Mouse (Mus musculus) large intestine, adult 2 months (tissue): ENCODE results near the gene Gpr152. TPM values are rescaled to one million over a fixed set of nuclear protein-coding genes. Genes with fewer than 3 reads are reported as not detected.
"Not testable (repeated sequence)": the region's sequence is repeated elsewhere in the genome, so short reads cannot be mapped to it uniquely, and the experiment has no call there.

ENCODE experiments used
- DNase-seq: peaks from one replicate; pipeline ENCODE4 v3.0.0-alpha.2; 2012; ENCODE audit warnings: low read depth, low spot score
- WGBS: fragments of 180-500 bp; shearing (Covaris S2); methylation state at CpG from one replicate; pipeline ENCODE4 v1.1.7; 2018; 5-methylcytosine and 5-hydroxymethylcytosine counted together
- polyA plus RNA-seq: library from polyadenylated mRNA; depleted of rRNA; stranded (reverse); fragments of >200 nt; gene quantifications from 2 replicates; pipeline ENCODE4 v1.2.3, GENCODE M21; 2012

The Gpr152 gene
- polyA plus RNA-seq, 1 experiment, result not detected

DNA sequence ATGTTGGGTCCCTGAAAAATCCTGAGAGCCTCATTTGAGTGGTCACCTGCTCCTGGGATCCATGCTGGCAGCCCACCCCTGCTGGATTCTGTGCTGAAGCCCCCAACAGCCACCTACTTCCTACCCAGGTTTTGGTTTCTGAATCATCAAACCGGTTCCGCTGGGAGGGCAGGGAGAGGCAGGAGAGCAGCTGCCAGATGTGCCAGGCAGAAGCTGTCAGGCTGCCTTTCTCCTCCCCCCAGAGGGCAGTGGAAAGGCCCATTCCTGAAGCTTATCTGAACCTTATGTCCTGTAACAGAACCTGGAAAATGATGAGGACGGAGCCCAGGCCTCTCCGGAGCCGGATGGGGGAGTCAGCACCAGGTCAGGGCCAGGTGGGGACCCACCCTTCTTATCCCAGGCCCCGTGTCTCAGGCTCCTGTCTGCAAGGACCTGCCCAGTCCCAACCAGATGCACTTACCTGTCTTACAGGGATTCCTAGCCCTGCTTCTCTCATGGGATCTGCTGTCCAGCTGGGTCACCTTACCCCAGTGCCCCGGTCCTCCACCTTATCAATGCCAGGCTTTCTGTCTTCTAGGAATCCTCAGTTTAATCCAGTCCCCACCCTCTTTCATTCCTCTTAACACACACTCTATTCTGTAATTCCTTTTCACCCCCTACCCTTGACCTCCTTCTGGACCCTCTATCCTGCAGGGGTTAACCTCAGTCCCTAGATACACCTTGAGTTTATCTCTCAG, 12.7 kb upstream of the Gpr152 start:
- WGBS, result 35% methylated on average over 7 of the region's 7 CpGs
- DNase-seq, result no peak

DNA sequence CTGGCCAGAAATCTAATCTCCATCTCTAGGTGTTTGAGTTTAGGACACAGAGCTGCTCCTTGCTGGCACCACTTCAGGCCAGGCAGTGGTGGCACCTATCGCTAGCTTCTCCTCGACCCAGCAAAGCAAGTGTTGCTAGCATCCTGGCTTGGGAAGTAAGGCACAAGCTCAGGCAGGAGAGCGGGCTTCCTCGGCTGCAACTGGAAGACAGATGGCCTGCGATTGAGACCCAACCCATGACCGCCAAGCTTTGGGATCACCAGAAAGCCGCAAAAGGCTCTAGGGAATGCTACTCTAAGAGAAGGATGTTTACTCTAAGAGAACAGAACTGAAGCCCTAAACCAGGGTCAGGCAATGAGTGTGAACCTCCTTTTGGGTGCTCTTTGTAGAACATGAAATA, 10.1 kb upstream of the Gpr152 start:
- no peak for DNase-seq
- WGBS, result 85% methylated on average over 7 of the region's 7 CpGs

DNA sequence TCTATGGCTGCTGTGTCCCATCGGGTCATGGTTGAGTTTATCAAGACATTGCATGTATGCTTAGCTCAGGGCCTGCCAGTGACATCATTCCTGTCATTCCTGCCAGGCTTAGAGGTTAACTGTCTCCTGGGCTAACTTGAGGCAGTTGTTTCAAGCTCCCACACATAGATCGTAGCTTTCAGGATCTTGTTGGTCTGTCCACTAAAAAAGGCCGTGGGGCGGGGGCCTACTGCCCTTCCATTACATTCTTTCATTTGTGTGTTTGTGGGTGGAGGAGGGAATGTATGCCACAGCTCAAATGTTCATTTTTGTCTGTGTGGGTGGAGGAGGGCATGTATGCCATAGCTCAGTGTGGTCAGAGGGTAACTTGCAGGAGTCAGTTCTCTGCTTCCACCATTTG, 9.5 kb upstream of the Gpr152 start:
- no peak for DNase-seq
- WGBS, result 81% methylated on average over 4 of the region's 4 CpGs

DNA sequence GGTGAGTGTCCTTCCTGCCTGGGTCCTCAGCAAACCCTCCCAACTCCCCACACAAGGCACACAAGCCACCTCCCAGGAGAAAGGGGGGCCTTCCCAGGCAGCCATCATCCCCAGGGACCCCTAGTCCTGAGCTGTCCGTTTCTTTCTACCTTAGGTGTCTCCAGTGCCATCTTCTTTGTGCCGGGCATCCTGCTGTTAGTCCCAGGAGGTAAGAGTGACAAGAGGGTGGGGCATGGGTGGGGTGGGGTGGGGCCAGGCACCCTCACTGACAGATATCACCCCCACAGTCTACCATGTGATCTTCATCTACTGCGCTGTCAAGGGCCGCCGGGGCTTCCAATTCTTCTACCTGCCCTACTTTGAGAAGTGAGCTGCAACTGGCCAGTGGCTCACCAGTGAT, 8.5 kb upstream of the Gpr152 start:
- DNase-seq, result no peak

DNA sequence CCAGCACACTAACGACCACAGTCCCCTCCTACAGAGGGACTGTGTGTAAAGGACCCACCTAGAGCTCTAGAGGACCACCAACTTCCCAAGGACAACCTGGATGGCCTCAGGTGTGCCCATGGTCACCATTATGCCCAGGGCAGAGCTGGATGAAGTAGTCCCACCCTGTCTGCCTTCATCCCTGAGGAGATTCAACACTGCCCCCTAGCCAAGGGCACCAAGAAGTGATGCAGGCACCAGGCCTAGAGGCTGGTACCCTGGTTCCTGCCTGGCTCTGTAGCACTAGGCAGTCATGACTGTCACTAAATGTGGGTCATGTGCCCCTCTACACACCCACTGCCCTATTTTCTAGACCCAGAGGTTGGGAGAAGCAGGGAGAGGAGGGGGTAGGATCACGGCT, 7.8 kb upstream of the Gpr152 start:
- 86% methylated on average over 2 of the region's 2 CpGs for WGBS

More for the DNA sequence above, 8.5 kb upstream of the Gpr152 start:
- WGBS, result 83% methylated on average over 5 of the region's 5 CpGs

DNA sequence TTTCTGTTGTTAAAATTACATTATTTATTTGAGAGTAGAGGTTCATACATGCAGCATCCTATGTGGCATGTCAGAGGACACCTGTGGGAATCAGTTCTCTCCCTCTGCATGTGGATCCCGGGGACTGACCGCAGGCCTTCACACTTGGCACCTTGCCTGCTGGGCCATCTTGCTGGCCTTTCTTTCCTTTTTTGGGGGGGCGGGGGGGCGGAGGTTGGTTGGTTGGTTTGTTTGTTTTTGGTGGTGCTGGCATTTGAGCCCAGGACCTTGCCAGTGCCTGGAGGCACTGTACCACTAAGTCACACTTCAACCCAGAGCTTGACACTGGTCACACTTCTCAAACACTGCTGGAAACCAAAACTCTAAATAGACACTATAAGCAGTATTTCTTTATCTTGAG, 5.2 kb upstream of the Gpr152 start:
- no peak for DNase-seq
- 85% methylated on average over 4 of the region's 4 CpGs for WGBS

More for the DNA sequence above, 7.8 kb upstream of the Gpr152 start:
- DNase-seq, result no peak

DNA sequence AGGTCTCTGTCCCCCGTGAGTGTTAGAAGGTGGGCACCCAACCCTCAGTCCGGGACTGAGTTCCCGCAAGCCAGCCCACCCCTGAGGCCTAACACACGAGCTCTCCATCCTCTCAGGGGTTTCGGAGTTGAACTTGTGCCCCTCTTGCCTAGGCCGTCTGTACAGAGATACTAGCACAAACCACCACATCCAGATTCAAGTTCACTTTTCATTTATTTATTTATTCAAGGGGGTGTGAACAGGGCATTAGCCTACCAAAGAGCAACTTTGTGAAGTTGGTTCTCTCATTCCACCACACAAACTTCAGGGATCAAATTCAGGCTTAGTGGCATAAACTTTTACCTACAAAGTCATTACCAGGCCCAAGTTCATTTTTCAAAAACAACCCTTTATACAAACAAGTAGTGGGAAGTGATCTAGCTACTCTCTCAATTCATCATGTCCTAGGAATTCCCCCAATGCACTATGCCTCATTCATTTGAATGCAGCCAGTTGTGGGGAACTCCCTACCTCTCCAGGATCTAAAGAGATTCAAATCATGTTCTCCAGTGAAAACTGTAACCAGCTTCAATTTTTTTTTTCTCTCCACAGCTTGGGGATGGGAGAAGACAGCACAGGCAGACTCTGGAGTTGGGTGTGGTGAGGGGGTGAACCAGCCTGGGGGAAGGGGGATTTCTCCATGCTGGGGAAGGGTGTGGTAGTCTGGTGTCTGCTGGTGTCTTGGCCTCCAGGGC, 4.2 kb upstream of the Gpr152 start:
- 83% methylated on average over 6 of the region's 6 CpGs for WGBS
- DNase-seq, result not testable (repeated sequence)

DNA sequence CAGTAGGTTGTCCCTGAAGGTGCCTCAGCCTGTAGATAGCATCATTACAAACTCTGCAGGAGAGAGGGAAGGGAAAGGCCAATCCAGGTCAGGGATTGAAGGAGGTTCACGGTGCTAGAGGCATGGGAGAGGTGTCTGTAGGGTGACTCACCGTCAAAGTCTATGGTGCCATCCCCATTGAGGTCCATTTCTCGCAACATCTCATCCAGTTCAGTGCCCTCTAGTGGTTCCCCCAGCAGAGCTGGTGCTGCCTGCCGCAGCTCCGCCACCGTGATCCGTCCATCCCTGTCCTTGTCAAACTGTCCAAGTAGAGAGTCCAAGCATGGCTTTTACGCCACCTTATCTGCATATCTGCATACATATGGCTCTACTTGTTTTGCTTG, 3.6 kb upstream of the Gpr152 start:
- DNase-seq, result not testable (repeated sequence)
- 17% methylated on average over 8 of the region's 8 CpGs for WGBS

DNA sequence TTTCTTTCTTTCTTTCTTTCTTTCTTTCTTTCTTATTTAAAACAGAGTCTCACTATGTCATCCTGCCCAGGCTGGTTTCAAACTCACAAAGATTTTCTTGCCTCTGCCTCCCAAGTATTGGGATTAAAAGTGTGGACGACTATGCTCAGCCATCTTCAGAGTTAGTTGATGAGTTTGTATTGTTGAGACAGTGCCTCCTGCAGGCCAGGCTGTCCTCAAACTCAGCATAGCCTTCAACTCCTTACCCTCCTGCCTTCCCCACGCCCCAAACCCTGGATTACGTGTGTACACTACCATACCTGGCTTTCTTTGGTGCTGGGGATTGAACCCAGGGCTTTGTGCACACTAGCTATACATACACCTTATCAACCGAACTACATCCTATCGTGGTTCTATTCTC, 3.1 kb upstream of the Gpr152 start:
- DNase-seq, result no peak
- WGBS, result 83% methylated on average over 5 of the region's 5 CpGs

DNA sequence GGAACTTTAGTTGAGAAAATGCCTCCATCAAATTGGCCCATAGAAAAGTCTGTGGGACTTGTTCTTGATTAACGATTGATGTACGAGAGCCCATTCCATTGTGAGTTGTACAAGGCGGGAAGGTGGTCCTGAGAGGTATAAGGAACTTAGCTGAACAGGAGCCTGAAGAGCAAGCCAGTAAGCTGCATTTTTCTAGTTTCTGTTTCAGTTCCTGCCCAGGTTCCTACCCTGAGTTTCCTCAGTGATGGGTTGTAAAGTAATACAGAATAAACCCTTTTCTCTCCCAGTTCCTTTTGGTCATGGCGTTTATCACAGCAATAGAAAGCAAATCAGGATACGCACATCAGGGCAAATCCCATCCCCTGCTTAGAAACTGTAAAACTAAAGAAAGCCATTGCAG, 1.7 kb upstream of the Gpr152 start:
- WGBS, result 49% methylated on average over 5 of the region's 5 CpGs
- no peak for DNase-seq

DNA sequence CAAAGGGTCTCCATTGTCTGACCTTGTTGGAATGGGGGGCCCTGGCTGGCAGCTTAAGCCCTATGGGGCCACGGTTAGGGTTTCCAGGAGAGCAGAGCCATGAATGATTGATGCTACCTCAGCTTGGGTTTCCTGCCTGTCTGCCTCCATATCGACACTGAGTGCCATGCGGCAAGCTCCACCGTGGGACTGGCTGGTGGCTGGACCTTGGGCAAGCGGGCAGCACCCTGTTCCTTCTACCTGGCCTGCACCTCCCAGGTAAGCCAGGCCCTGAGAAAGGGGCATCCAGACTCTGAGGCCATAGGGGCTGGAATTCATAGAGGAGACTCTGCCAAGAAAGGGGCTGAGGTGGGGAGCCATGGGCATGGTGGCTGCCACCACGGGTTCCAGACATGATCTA, 560 bp downstream of the Gpr152 start:
- DNase-seq, result no peak
- WGBS, result 84% methylated on average over 6 of the region's 6 CpGs

DNA sequence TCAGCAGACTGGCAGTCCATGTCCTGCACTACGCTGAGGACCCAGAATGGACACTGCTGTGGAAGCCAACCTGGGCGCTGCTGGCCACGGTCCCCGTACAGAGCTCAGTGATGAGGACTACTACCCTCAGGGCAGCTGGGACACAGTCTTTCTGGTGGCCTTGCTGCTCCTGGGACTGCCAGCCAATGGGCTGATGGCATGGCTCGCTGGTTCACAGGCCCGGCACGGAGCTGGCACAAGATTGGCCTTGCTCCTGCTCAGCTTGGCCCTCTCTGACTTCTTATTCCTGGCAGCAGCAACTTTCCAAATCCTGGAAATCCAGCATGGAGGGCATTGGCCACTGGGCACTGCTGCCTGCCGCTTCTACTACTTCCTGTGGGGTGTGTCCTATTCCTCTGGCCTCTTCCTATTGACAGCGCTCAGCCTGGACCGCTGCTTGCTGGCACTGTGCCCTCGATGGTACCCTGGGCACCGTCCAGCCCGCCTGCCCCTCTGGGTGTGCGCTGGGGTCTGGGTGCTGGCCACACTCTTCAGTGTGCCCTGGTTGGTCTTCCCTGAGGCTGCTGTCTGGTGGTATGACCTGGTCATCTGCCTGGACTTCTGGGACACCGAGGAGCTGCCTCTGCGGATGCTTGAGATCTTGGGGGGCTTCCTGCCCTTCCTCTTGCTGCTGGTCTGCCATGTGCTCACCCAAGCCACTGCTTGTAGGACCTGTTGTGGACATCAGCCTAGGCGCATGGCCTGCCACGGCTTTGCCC, 3.0 kb downstream of the Gpr152 start:
- DNase-seq, result no peak
- WGBS, result 85% methylated on average over 18 of the region's 18 CpGs

DNA sequence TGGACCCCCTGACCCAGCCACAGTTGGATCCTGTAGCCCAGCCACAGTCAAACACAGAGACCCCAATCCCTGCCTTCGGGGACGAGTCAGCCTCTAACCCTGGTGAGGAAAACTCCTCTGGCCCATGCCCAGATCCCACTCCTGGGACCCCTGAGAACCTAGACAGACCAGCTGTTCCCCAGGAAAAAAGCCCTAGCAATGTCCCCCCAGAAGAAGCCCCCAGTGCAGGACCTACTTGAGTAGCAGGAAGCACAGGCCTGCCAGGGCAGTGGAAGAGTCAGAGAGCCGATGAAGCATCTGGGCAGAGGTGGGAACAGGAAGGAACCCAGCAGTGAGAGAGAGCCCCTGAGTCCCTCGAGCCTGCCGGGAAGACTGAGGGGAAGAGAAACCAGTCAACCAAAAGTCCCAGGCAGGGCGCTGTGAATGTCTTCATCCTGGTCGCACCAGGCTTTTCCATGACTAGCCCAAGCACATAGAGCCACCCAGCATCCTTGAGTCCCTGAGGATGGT, 4.2 kb downstream of the Gpr152 start, which contains the start of gene Cabp4:
TSS of gene Cabp4 (minus strand) at position 275 of the 510 bp plus-strand sequence.
- no peak for DNase-seq
- 73% methylated on average over 7 of the region's 7 CpGs for WGBS

DNA sequence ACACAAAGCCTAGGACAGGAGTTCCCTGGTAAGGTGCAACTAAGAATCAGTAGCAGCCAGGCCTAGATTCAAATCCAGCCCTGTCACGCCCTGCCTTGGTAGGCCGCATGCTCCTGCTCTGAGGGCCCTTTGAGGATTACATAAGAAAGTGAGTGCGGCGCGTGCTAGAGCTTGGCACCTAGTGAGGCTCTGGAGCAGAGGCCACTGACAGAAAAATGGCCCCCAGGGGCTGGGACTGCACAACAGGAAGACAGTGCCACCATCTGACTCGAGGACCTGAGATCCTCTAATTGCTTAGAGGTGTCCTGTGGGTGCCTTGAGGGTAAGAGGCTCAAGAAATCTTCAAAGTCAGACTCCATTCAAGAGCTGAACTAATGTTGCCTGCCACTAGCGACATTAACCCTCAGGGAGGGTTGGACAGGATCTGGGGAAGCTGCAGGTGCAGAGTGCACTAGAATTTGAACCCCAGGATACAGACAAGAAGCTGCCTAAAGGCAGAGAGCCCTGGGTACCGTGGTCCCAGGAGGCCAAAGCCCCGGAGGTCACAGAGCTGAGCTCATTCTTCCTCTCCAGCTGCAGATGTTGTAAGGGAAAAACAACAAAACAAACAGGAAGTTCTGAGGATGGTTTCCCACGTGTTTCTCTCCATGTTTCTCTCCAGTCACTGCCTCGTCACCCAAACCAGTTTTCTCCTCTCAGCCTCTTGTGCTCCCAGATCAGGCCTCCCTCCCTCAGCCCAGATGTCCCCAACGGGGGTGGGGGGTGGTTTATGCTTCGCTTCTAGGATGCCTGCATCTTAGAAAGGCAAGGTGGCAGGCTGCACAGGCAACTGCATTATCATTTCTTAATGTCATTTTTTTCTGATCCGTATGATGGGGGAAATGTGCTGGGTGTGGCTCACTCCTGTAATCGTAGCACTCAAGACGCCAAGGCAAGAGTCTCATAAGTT, 5.2 kb downstream of the Gpr152 start:
- 71% methylated on average over 16 of the region's 16 CpGs for WGBS
- no peak for DNase-seq

DNA sequence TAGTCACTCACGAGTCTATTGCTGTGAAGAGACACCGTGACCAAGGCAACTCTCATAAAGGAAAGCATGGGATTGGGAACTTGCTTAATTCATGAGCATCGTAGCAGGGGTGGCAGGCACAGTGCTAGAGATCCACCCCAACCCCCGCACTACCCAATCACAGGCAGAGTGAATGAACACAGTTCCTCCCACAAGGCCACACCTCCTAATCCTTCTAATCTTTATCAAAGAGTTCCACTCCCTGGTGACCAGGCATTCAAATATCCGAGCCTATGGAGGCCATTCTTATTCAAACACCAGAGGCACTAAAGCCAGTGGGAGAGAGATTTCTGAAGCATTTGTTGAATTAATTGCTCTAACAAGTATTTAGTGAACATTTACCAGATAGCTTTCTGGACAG, 6.3 kb downstream of the Gpr152 start:
- no peak for DNase-seq
- 94% methylated on average over 5 of the region's 5 CpGs for WGBS

DNA sequence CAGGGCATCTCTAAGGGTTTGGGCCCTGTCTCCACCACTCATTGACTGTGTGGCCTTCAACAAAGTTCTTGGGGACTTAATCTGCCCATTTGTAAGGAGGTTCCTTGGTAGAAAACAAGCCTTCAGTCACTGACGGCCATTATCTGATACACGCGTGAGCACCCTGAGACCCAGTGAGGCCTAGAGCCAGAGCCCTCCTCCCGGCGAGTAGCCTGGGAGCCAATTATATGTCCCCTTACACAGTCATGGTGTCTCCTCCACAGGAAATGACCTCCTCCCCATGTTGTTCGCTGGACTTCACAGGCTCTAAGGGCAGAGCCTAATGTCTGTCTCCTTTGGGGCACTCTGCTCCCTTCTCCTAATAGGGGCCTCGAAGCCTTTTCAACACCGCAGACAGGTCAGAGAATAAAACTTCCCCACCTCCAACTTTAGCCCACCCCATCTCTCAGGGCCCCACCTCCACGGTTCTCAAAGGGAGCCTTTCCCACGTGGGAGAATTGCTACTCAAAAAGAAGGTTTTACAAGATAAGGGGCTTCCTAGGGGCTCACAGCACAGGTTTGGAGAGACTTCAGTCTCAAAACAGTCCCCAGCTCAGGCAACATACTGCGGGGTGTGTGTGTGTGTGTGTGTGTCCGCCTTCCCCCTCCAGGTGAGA, 6.9 kb downstream of the Gpr152 start:
- WGBS, result 81% methylated on average over 12 of the region's 12 CpGs
- no peak for DNase-seq

DNA sequence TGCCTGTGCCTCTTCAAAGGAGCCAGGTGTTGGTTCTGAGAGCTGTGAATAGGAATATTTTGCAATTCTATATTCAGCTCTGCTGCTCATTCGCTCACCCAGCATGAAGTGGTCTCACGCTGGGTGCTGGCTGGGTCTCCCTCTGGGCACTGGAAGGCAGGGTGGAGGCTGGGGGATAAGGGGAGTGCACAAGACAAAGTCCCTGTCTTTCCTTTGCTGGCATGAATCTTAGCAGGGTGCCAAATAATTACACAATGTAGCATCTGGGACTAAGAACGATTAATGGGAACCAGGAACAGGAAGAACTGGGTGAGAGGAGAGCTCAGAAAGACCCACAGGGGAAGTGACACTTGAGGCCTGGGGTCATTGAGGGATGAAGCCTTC, 7.4 kb downstream of the Gpr152 start:
- no peak for DNase-seq
- WGBS, result 71% methylated on average over 3 of the region's 3 CpGs

DNA sequence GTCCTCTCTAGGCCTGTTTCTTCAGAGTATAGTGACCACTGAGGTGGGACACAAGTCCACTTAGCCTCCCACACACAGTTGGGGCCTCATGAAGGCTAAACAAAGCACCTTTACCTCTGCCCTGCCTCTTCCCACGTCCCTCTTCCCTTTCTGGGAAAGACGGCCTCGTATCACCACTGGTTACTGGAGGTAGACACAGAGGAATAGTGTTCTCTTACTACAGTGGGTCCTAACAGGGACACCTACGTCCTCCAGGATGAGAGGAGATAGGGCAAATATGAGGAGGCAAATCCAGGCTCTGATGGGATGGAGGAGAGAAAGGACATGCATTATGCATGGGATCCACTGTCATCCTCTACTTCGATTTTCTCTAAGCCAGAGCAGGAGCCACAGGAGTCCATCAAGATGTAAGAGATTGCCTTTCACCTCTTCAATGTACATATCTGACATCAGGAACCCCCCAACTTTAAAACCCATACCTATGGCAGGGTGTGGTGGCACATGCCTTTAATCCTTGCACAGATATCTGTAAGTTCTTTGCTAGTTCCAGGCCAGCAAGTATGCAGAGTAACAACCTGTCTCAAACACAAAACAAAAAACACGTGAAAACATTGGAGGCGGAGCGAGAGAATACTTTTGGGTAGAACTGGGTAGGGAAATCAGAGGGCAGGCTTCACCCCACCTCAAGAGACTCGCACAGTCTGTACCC, 8.3 kb downstream of the Gpr152 start:
- no peak for DNase-seq

More for the DNA sequence above, 8.3 kb downstream of the Gpr152 start:
- 44% methylated on average over 9 of the region's 9 CpGs for WGBS
